Mouse (Mus musculus) olfactory bulb, adult 2 months (tissue): ENCODE measurements around the gene Rnps1. TPM values are rescaled to one million over a fixed set of nuclear protein-coding genes. Genes with fewer than 3 reads are reported as not detected.

Experiments used
- H3K27ac ChIP-seq: fragments of 200-500 bp; 2 replicates; pipeline ENCODE4 v1.5.1; 2012; ENCODE audit warnings: low read depth, low read length; ENCODE audit not compliant: insufficient read depth
- H3K4me1 ChIP-seq: fragments of 200-500 bp; 2 replicates; pipeline ENCODE4 v1.6.1; 2012; ENCODE audit warnings: low read length; ENCODE audit not compliant: control insufficient read depth, insufficient read depth
- H3K4me3 ChIP-seq: fragments of 200-500 bp; 2 replicates; pipeline ENCODE4 v1.5.1; 2012; ENCODE audit warnings: mild to moderate bottlenecking, low read depth, low read length, moderate library complexity; ENCODE audit not compliant: insufficient read depth
- CTCF ChIP-seq: fragments of 200-500 bp; IDR thresholded peaks from 2 replicates; pipeline ENCODE4 v1.5.1; 2012; ENCODE audit warnings: low read depth, mild to moderate bottlenecking, low read length, moderate library complexity; ENCODE audit not compliant: insufficient read depth
- POLR2A ChIP-seq: fragments of 200-500 bp; IDR thresholded peaks from 2 replicates; pipeline ENCODE4 v1.6.1; 2012; ENCODE audit warnings: mild to moderate bottlenecking, low read depth, low read length, moderate library complexity; ENCODE audit not compliant: insufficient read depth
- whole genome bisulfite sequencing: fragments of 180-500 bp; shearing (Covaris S2); methylation state at CpG from one replicate; pipeline ENCODE4 v1.1.7; 2018; 5-methylcytosine and 5-hydroxymethylcytosine counted together
- polyA plus RNA-seq: library from polyadenylated mRNA; stranded (reverse); fragments of >200 nt; gene quantifications from 2 replicates; pipeline ENCODE4 v1.2.4, GENCODE M21; 2012; ENCODE audit warnings: low replicate concordance; ENCODE audit not compliant: missing spikeins, insufficient read depth, insufficient read length

Rnps1 gene
- polyA plus RNA-seq, 1 experiment, result not detected

DNA sequence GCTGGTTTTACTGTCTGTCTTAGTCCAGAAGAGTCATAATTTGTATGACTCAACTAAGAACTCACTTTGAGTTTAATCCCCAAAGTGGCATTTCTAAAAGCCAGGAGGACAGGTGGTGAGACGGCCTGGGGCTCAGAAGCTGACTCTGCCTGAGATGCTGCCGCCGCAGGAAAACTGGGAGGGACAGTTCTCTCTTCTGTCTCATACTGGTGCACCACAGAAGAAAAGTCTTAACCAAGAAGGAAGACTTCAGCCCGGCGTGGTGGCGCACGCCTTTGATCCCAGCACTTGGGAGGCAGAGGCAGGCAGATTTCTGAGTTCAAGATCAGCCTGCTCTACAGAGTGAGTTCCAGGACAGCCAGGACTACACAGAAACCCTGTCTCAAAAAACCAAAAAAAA lies 11.5 kb downstream of the Rnps1 start:
- Histone ChIP-seq H3K4me3 (no peak overlapping the region), H3K27ac (no peak overlapping the region), H3K4me1 (peaks cover 13% of the 10 kb centered on the region)
- no peak for TF ChIP-seq POLR2A
- no peak for TF ChIP-seq CTCF
- 84% methylated on average over 7 of the region's 7 CpGs for WGBS

DNA sequence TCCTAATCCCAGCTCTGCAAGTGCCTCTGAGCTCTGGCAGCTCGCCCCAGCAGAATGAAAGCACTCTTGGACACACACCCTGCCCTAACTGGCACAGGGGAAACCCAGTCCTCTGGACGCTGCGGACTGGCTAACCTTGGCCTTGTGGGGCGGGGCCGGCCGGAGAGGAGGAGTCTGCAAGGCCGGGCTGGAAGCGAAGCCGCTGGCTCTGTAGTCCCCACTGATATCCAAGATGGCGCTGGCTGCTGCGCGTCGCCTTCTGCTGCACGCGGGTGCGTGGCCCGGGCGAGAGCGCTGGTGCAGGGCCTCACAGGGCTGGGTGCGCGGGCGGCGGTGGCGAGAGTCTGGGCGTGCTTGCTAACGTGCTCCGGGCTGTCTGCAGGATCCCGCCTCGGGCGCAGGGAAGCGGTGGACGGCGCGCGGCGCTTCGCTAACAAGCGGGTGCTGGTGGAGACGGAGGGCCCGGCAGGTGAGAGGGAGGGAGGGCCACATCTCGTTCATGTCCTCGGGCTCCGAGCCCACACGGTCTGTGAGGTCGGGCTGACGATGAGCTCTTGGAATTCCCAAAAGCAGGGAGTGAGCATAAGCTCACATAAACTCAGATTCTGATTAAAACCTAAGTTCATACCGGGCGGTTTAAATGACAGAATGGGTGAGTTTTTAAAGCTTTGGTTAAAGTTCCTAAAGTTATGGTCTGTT lies 12.3 kb downstream of the Rnps1 start, which contains the start of gene Eci1:
TSS of gene Eci1 (plus strand) at position 171 of the 699 bp plus-strand sequence.
- TF ChIP-seq CTCF (no peak), POLR2A (peak; percentile 79)
- WGBS, result under 1% methylated on average over 48 of the region's 48 CpGs

DNA sequence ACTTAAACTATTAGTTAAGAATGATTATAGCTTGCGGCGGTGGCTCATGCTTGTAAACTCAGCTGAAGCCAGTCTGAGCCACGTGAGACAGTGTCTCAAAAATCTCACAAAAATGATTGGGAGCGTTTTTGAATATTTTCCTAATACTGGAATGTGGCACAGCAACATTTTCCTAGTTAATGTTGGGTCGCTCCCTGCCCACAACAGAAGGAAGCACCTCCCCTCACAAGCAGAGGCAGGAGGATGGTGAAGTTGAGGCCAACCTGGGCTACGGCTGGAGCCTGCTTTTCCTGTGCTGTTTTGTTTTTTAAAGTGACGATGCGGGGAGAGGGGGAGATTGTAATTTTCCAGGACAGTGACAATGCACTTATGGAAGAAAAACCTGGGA lies 12.8 kb downstream of the Rnps1 start:
- Histone ChIP-seq H3K4me1 (peaks cover 13% of the 10 kb centered on the region), H3K27ac (peak overlapping the region; percentile 2; the same call in 1 of the 2 replicates), H3K4me3 (peak overlapping the region; percentile 90)
- 1% methylated on average over 8 of the region's 8 CpGs for WGBS
- TF ChIP-seq CTCF (no peak), POLR2A (no peak)

More for the DNA sequence above, 12.3 kb downstream of the Rnps1 start, which contains the start of gene Eci1:
- Histone ChIP-seq H3K4me1 (peaks cover 13% of the 10 kb centered on the region), H3K4me3 (peak within 1 kb of the TSS; percentile 90), H3K27ac (peak within 1 kb of the TSS; percentile 97)

DNA sequence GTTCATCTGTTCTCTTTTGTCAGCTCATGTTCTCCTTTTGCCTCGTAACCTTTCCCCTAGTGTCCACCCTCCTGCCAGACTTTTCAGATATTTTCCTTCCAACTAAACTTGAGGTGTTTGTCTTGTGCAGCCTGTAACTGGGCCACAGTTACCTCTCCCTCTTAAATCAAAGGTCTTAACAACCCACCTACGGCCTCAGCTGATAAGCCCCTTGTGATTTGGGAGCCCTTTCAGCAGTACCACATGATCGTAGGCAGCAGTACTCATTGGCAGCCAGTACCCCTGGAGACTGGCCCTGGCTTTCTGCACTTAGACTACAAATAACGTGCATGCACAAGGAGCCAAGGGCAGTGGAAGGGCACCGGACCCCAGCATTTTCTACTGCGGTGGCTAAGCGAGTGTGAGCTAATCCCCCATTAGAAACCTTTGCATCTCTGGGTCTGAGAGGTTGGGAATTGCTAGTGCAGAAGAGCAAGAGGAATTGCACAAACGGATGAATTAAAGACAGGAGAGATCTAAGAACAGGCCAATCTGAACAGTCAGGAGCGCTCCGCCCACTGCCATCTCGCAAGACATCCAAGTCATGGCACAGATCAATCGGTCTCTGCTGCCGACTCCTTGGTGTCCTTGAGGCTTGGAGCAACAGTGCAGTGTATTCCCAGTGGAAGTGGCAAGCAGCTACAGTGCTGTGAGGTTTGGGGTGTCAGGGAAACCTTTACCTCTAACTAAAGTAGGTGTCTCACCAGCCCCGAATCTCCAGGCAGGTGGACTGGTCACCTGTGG lies 15.0 kb downstream of the Rnps1 start:
- 54% methylated on average over 14 of the region's 14 CpGs for WGBS
- Histone ChIP-seq H3K27ac (no peak overlapping the region; the same call in 1 of the 2 replicates), H3K4me3 (no peak overlapping the region), H3K4me1 (peaks cover 13% of the 10 kb centered on the region)
- no peak for TF ChIP-seq CTCF
- TF ChIP-seq POLR2A, result no peak

DNA sequence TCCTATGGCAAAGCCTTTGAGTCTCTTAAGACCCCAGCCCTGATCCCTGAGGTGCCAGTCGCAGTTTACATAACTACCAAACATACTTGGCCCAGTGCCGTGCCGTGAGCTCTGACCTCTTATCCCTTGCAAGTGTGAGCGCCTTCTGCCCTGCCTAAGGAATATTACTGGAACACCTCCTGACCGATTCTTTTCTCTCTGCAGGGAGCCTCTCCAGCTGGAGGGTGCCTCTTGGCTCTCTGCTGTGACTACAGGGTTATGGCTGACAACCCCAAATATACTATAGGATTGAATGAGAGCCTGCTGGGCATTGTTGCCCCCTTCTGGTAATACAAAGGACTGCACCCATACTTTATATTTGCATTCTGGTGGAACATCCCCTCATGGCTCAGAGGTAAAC lies 22.7 kb downstream of the Rnps1 start:
- WGBS, result 59% methylated on average over 5 of the region's 5 CpGs
- TF ChIP-seq CTCF, result peak; percentile 39
- TF ChIP-seq POLR2A, result no peak

DNA sequence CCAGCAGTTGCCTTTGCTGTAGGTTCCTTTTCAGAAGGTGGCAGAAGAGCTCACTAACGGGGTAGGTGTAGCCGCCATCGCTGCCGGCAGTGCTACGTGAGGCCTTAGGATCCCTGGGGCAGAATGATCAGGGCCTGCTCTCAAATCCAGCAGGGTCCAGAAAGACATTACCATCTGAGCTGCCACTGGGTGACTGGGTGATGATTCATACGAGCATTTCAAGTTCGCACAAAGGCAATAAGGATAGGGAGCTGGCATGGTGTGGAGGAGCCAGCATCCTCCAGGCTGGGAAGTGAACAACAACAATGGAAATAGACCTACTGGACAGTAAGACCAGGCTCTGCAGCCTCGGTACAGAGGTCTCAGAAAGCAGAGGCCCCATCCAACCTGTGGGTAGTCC lies 26.0 kb downstream of the Rnps1 start:
- 86% methylated on average over 8 of the region's 8 CpGs for WGBS
- H3K4me3 ChIP-seq, result no peak overlapping the region
- no peak overlapping the region for H3K27ac ChIP-seq
- H3K4me1 ChIP-seq, result no peaks in the 10 kb centered on the region
- no peak for TF ChIP-seq POLR2A
- TF ChIP-seq CTCF, result no peak

More for the DNA sequence above, 22.7 kb downstream of the Rnps1 start:
- Histone ChIP-seq H3K4me1 (no peaks in the 10 kb centered on the region), H3K27ac (no peak overlapping the region), H3K4me3 (no peak overlapping the region)

DNA sequence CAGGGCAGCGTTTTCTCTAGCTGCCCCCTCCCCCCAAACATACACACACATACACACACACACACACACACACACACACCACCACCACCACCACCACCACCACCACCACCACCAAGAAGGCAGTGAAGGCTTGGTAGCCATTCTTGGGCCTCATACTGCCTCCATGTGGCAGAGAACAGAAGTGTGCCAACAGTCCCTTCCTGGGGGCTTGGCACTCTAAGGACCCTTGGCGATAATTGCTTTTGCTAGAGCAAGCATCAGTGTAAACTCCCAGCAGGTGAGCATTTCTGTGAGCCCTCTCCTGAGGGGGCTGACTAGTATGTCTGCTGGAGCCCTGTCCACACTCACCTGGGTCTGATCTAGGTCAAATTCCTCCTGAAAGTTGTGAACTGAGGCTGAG lies 26.8 kb downstream of the Rnps1 start:
- Histone ChIP-seq H3K27ac (no peak overlapping the region), H3K4me1 (no peaks in the 10 kb centered on the region), H3K4me3 (no peak overlapping the region)
- TF ChIP-seq POLR2A, result no peak
- WGBS, result 31% methylated on average over 2 of the region's 2 CpGs

DNA sequence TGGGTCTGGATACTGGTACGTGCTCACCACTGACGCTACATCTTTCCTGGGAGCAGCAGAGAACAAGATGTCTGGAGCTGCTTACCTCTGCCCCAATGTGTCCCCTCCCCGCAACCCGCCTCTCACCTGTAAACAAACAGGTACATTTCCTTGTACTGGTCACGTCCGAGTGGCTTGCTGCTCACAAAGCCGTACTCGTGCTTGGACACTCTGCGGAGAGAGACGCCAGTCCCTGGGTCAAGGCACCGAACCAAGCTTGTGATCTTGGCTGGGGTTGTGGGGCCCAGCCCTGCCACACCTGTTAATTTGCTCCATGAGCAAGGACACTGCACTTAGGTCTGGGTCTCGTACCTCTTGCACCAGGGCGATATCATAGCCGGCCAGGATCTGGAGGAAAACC lies 27.7 kb downstream of the Rnps1 start:
- TF ChIP-seq CTCF, result no peak
- no peak for TF ChIP-seq POLR2A
- WGBS, result 90% methylated on average over 14 of the region's 14 CpGs
- Histone ChIP-seq H3K4me3 (no peak overlapping the region), H3K27ac (no peak overlapping the region), H3K4me1 (no peaks in the 10 kb centered on the region)

DNA sequence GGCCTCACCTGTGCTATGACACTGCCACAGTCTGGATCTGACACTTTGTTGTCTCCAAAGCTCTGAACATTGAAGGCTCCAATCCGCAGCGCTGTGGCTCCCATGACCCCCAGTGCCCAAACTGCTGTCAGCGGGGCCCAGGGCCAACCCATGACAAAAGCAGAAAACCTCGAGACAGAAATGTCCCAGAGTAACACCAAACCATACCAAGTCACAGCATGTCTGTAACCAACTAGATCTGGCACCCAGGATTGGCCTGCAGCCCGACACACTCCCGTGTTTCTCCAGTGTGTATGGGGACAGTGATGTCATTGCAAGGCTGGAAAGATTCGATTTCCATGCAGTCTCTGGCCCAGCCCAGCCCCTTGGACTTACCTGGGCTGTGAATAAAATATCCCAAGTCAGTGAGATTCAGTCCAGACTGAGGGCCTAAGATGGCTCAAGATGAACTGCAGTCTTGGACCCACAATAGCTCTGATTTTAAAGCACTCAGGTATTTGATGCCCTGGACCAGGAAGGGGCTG lies 28.3 kb downstream of the Rnps1 start, which contains the start of gene Dnase1l2:
TSS of gene Dnase1l2 (minus strand) at position 474 of the 524 bp plus-strand sequence.
- WGBS, result 67% methylated on average over 7 of the region's 7 CpGs
- no peak within 1 kb of the TSS for H3K4me3 ChIP-seq
- TF ChIP-seq POLR2A, result no peak
- TF ChIP-seq CTCF, result no peak
- no peak within 1 kb of the TSS for H3K27ac ChIP-seq
- H3K4me1 ChIP-seq, result no peaks in the 10 kb centered on the region
